Mouse (Mus musculus) kidney, postnatal 10 days (tissue): ENCODE results near the gene Cacng5.

Experiments used
- DNase-seq: peaks from one replicate; pipeline ENCODE4 v3.0.0; 2021; ENCODE audit warnings: mixed read lengths

The Cacng5 gene

GRCm38 (mm10) chr11:107914634-107915226, at the start of gene Cacng5:
Cacng5 (minus strand) TSS chr11:107915055.
- peak; percentile 48 for DNase-seq

- no peak for DNase-seq
These were observed 42.9 kb upstream of the Cacng5 start for GRCm38 (mm10) chr11:107957566-107958350.

- no peak for DNase-seq
These were observed 40.6 kb upstream of the Cacng5 start for GRCm38 (mm10) chr11:107955191-107956062.

GRCm38 (mm10) chr11:107951431-107951830, 36.6 kb upstream of the Cacng5 start:
- DNase-seq = no peak

- DNase-seq = no peak
These were observed 35.8 kb upstream of the Cacng5 start for GRCm38 (mm10) chr11:107950658-107951057.

- DNase-seq = no peak
These were observed 35.4 kb upstream of the Cacng5 start for GRCm38 (mm10) chr11:107950211-107950610.

GRCm38 (mm10) chr11:107947951-107948350, 33.1 kb upstream of the Cacng5 start:
- no peak for DNase-seq

GRCm38 (mm10) chr11:107946823-107947222, 32.0 kb upstream of the Cacng5 start:
- DNase-seq = no peak

GRCm38 (mm10) chr11:107936929-107937328, 22.1 kb upstream of the Cacng5 start:
- DNase-seq = no peak

- DNase-seq = no peak
These were observed 16.9 kb upstream of the Cacng5 start for GRCm38 (mm10) chr11:107931721-107932120.

- DNase-seq = no peak
These were observed 16.4 kb upstream of the Cacng5 start for GRCm38 (mm10) chr11:107931288-107931687.

- DNase-seq = no peak
These were observed 14.9 kb upstream of the Cacng5 start for GRCm38 (mm10) chr11:107929712-107930111.

GRCm38 (mm10) chr11:107919852-107920508, 5.1 kb upstream of the Cacng5 start:
- peak; percentile 60 for DNase-seq

GRCm38 (mm10) chr11:107917721-107918235, 2.9 kb upstream of the Cacng5 start:
- DNase-seq = no peak

GRCm38 (mm10) chr11:107913317-107913716, 1.5 kb downstream of the Cacng5 start:
- DNase-seq = no peak

GRCm38 (mm10) chr11:107905364-107905763, 9.5 kb downstream of the Cacng5 start:
- no peak for DNase-seq

- DNase-seq = peak; percentile 14
These were observed 10.8 kb downstream of the Cacng5 start for GRCm38 (mm10) chr11:107903966-107904605.

- no peak for DNase-seq
These were observed 14.4 kb downstream of the Cacng5 start for GRCm38 (mm10) chr11:107900470-107900869.

- DNase-seq = no peak
These were observed 16.2 kb downstream of the Cacng5 start for GRCm38 (mm10) chr11:107898698-107899097.

GRCm38 (mm10) chr11:107895635-107896034, 19.2 kb downstream of the Cacng5 start:
- no peak for DNase-seq

- no peak for DNase-seq
These were observed 23.5 kb downstream of the Cacng5 start for GRCm38 (mm10) chr11:107891377-107891776.

GRCm38 (mm10) chr11:107887342-107887741, 27.5 kb downstream of the Cacng5 start:
- no peak for DNase-seq
